Mouse (Mus musculus) small intestine, adult 2 months (tissue): ENCODE measurements around the gene 9230102O04Rik. TPM values are rescaled to one million over a fixed set of nuclear protein-coding genes. Genes with fewer than 3 reads are reported as not detected.

Source experiments
- H3K27ac ChIP-seq: fragments of 200-500 bp; 2 replicates; pipeline ENCODE4 v1.5.1; 2012; ENCODE audit warnings: low read depth, low read length, control low read depth, inconsistent platforms; ENCODE audit not compliant: insufficient read depth
- H3K27me3 ChIP-seq: fragments of 200-500 bp; 2 replicates; pipeline ENCODE4 v1.6.1; 2012; ENCODE audit warnings: mild to moderate bottlenecking, moderate library complexity, low read length, inconsistent platforms; ENCODE audit not compliant: control insufficient read depth, insufficient read depth
- H3K36me3 ChIP-seq: fragments of 200-500 bp; 2 replicates; pipeline ENCODE4 v1.6.1; 2012; ENCODE audit warnings: mild to moderate bottlenecking, low read length, control low read depth, inconsistent platforms; ENCODE audit not compliant: control insufficient read depth, insufficient read depth
- H3K4me1 ChIP-seq: fragments of 200-500 bp; 2 replicates; pipeline ENCODE4 v1.6.1; 2012; ENCODE audit warnings: low read length, inconsistent platforms, mixed read lengths; ENCODE audit not compliant: control insufficient read depth, insufficient read depth, insufficient read length
- H3K4me3 ChIP-seq: fragments of 200-500 bp; 2 replicates; pipeline ENCODE4 v1.5.1; 2012; ENCODE audit warnings: low read depth, mild to moderate bottlenecking, control low read depth, inconsistent platforms, low read length, moderate library complexity
- CTCF ChIP-seq: fragments of 200-500 bp; IDR thresholded peaks from 2 replicates; pipeline ENCODE4 v1.5.1; 2012; ENCODE audit warnings: low read depth, mild to moderate bottlenecking, control low read depth, inconsistent platforms, low read length, moderate library complexity, mixed read lengths; ENCODE audit not compliant: insufficient replicate concordance, insufficient read length; ENCODE audit errors: extremely low read depth
- POLR2A ChIP-seq: fragments of 200-500 bp; IDR thresholded peaks from 2 replicates; pipeline ENCODE4 v1.6.1; 2012; ENCODE audit warnings: low read depth, mild to moderate bottlenecking, control low read depth, inconsistent platforms, low read length, moderate library complexity
- WGBS: fragments of 180-500 bp; shearing (Covaris S2); methylation state at CpG from one replicate; pipeline ENCODE4 v1.1.7; 2018; 5-methylcytosine and 5-hydroxymethylcytosine counted together
- polyA plus RNA-seq: library from polyadenylated mRNA; depleted of rRNA; stranded (reverse); fragments of >200 nt; gene quantifications from 2 replicates; pipeline ENCODE4 v1.2.3, GENCODE M21; 2012

The 9230102O04Rik gene
- polyA plus RNA-seq, 1 experiment: not detected

- peaks cover 87% of the 10 kb centered on the region for H3K27me3 ChIP-seq
- WGBS: 9% methylated on average over 11 of the region's 11 CpGs
- H3K4me3 ChIP-seq: no peak overlapping the region
- no peak overlapping the region for H3K27ac ChIP-seq
- TF ChIP-seq CTCF: no peak
- TF ChIP-seq POLR2A: no peak
- H3K4me1 ChIP-seq: peaks cover 8% of the 10 kb centered on the region
- H3K36me3 ChIP-seq: no peaks in the 10 kb centered on the region
These were observed 9.1 kb downstream of the 9230102O04Rik start for GRCm38 (mm10) chr2:9880271-9880670.

GRCm38 (mm10) chr2:9879493-9879892 is 9.8 kb downstream of the 9230102O04Rik start:
- Histone ChIP-seq H3K4me3 (peak overlapping the region; percentile 63), H3K27ac (no peak overlapping the region), H3K36me3 (no peaks in the 10 kb centered on the region), H3K27me3 (peaks cover 87% of the 10 kb centered on the region), H3K4me1 (peaks cover 8% of the 10 kb centered on the region)
- under 1% methylated on average over 21 of the region's 21 CpGs for WGBS
- TF ChIP-seq POLR2A (no peak), CTCF (peak; percentile 84)

GRCm38 (mm10) chr2:9879092-9879491 is 10.2 kb downstream of the 9230102O04Rik start:
- Histone ChIP-seq H3K36me3 (no peaks in the 10 kb centered on the region), H3K4me3 (peak overlapping the region; percentile 63), H3K27me3 (peaks cover 87% of the 10 kb centered on the region), H3K27ac (no peak overlapping the region), H3K4me1 (peaks cover 8% of the 10 kb centered on the region)
- no peak for TF ChIP-seq CTCF
- TF ChIP-seq POLR2A: no peak
- under 1% methylated on average over 22 of the region's 22 CpGs for WGBS

GRCm38 (mm10) chr2:9878564-9879081 is 10.7 kb downstream of the 9230102O04Rik start:
- Histone ChIP-seq H3K4me3 (peak overlapping the region; percentile 63), H3K4me1 (peaks cover 8% of the 10 kb centered on the region), H3K36me3 (no peaks in the 10 kb centered on the region), H3K27ac (no peak overlapping the region), H3K27me3 (peaks cover 86% of the 10 kb centered on the region)
- WGBS: 1% methylated on average over 33 of the region's 33 CpGs
- TF ChIP-seq POLR2A (no peak), CTCF (no peak)

GRCm38 (mm10) chr2:9877966-9878563 is 11.3 kb downstream of the 9230102O04Rik start:
- Histone ChIP-seq H3K27ac (no peak overlapping the region), H3K27me3 (peaks cover 81% of the 10 kb centered on the region), H3K4me1 (peaks cover 8% of the 10 kb centered on the region), H3K4me3 (peak overlapping the region; percentile 63), H3K36me3 (no peaks in the 10 kb centered on the region)
- 3% methylated on average over 19 of the region's 19 CpGs for WGBS
- TF ChIP-seq CTCF: no peak
- TF ChIP-seq POLR2A: no peak

GRCm38 (mm10) chr2:9877326-9877690 is 12.0 kb downstream of the 9230102O04Rik start:
- WGBS: 3% methylated on average over 35 of the region's 35 CpGs
- Histone ChIP-seq H3K4me1 (peaks cover 6% of the 10 kb centered on the region), H3K36me3 (no peaks in the 10 kb centered on the region), H3K27me3 (peaks cover 73% of the 10 kb centered on the region), H3K27ac (no peak overlapping the region), H3K4me3 (peak overlapping the region; percentile 51)
- TF ChIP-seq POLR2A (no peak), CTCF (no peak)

- WGBS: 24% methylated on average over 31 of the region's 31 CpGs
- no peak overlapping the region for H3K27ac ChIP-seq
- no peaks in the 10 kb centered on the region for H3K36me3 ChIP-seq
- peaks cover 6% of the 10 kb centered on the region for H3K4me1 ChIP-seq
- H3K4me3 ChIP-seq: peak overlapping the region; percentile 51
- TF ChIP-seq CTCF: no peak
- TF ChIP-seq POLR2A: no peak
- peaks cover 68% of the 10 kb centered on the region for H3K27me3 ChIP-seq
These were observed 12.6 kb downstream of the 9230102O04Rik start for GRCm38 (mm10) chr2:9876621-9877325.
